Mouse (Mus musculus) thymus, postnatal 0 days (tissue): ENCODE results near the gene Slc31a1. TPM values are rescaled to one million over a fixed set of nuclear protein-coding genes. Genes with fewer than 3 reads are reported as not detected.

Experiments
- polyA plus RNA-seq: library from polyadenylated mRNA; unstranded; fragments of >200 nt; fragmentation: Nextera tagmentation; extraction: Ambion mirVana; gene quantifications from 2 replicates; pipeline ENCODE4 v1.2.1, GENCODE M21; 2015

The Slc31a1 gene
- polyA plus RNA-seq, 1 experiment from 2014 or later, result 20.2 TPM

Other genes with a start within 250 kb of the Slc31a1 start
- gene Mup21, start 209.9 kb upstream of the Slc31a1 start, polyA plus RNA-seq, result not detected in 2 replicates
- 0.59 and 0.68 TPM in 2 replicates for gene Zfp37, start 129.7 kb upstream of the Slc31a1 start, polyA plus RNA-seq
- 9.5 and 10.7 TPM in 2 replicates for gene Slc31a2, start 98.2 kb upstream of the Slc31a1 start, polyA plus RNA-seq
- 24.0 and 30.5 TPM in 2 replicates for gene Fkbp15, start 179 bp upstream of the Slc31a1 start, polyA plus RNA-seq
- gene Cdc26, start 47.9 kb downstream of the Slc31a1 start, polyA plus RNA-seq, result 169 and 172 TPM in 2 replicates
- gene Prpf4, start 48.1 kb downstream of the Slc31a1 start, polyA plus RNA-seq, result 20.9 and 22.7 TPM in 2 replicates
- 1.7 and 2.0 TPM in 2 replicates for gene Rnf183, start 74.5 kb downstream of the Slc31a1 start, polyA plus RNA-seq
- 3.8 and 4.0 TPM in 2 replicates for gene Wdr31, start 110.2 kb downstream of the Slc31a1 start, polyA plus RNA-seq
- gene Bspry, start 119.3 kb downstream of the Slc31a1 start, polyA plus RNA-seq, result 10.6 TPM in 2 replicates
- 7.0 and 7.5 TPM in 2 replicates for gene Hdhd3, start 142.7 kb downstream of the Slc31a1 start, polyA plus RNA-seq
- 52.8 and 54.4 TPM in 2 replicates for gene Alad, start 159.2 kb downstream of the Slc31a1 start, polyA plus RNA-seq
- 55.2 and 62.3 TPM in 2 replicates for gene Pole3, start 164.3 kb downstream of the Slc31a1 start, polyA plus RNA-seq
- gene 4933430I17Rik, start 164.6 kb downstream of the Slc31a1 start, polyA plus RNA-seq, result 0.32 and 0.49 TPM in 2 replicates
- gene Rgs3, start 199.1 kb downstream of the Slc31a1 start, polyA plus RNA-seq, result 14.7 and 18.0 TPM in 2 replicates